Mouse (Mus musculus) bone marrow macrophage, adult 2 months (primary cell): ENCODE results near the gene 4933421I07Rik.

Source experiments
- CTCF ChIP-seq: IDR thresholded peaks from 2 replicates; pipeline ENCODE4 v1.5.1; 2012; ENCODE audit warnings: low read depth, mild to moderate bottlenecking, low read length, moderate library complexity
- POLR2A ChIP-seq: IDR thresholded peaks from 2 replicates; pipeline ENCODE4 v1.6.1; 2012; ENCODE audit warnings: mild to moderate bottlenecking, low read depth, low read length, borderline replicate concordance

DNA sequence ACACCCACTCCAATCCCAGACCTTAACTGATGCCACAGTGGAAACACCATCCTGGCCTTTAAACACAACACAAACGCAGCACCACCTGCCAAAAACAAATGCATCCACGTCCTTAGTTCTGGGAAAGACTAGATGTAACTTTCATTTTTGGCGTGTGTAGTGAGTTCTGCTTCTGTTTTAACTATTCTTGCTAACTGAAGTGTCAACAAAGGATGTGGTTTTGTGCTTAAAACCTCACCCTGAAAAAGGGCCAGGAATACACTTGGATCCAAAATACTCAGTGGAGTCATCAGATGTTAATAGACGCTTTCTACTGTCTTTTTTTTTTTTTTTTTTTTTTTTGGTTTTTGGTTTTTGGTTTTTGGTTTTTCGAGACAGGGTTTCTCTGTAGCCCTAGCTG is 42.9 kb upstream of the 4933421I07Rik start:
- TF ChIP-seq POLR2A, result no peak
- TF ChIP-seq CTCF, result no peak
